Mouse (Mus musculus): ENCODE results near the gene Flg. TPM values are rescaled to one million over a fixed set of nuclear protein-coding genes. Genes with fewer than 3 reads are reported as not detected.

Gene Flg
- total RNA-seq (2014; fragmentation: Nextera tagmentation) (not detected in 2 replicates), total RNA-seq (2017) (0.17 and 1.1 TPM in 2 replicates), polyA plus RNA-seq (2012) (not detected in 2 replicates)

DNA sequence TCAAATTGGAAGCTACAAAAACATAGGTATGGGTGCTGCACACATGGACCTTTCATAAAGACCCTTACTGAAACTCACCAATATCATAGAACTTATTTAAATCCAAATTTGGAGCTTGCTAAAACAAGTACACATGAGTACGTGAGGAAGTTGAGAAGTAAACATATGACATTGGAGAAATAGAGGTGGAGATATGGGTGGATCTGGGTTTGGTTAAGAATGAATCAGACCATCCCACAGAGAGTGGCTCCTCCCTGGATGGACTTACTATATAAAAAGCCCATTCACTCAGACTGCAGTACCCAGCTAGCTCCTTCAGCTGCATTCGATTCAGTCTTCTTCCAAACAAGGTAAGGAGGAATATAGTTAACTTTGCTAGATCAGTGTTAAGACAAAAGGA is at the start of gene Flg:
TSS of gene Flg (plus strand) at position 301 of the 400 bp plus-strand sequence.
- no peak for TF ChIP-seq TAL1 (conservative IDR thresholded peaks at IDR 0.05; ENCODE audit: low read depth, low read length)
- no peaks in the 10 kb centered on the region for H3K27me3 ChIP-seq (ENCODE audit: insufficient read depth, low read length)
- H3K4me1 ChIP-seq (ENCODE audit: insufficient read depth, low read depth, low read length), result no peaks in the 10 kb centered on the region
- no peaks in the 10 kb centered on the region for H3K36me3 ChIP-seq (replicated peaks)
- peaks cover 5% of the 10 kb centered on the region for H3K9me3 ChIP-seq (replicated peaks)
- H3K4me3 ChIP-seq (ENCODE audit: low read depth, low read length), result no peak within 1 kb of the TSS
- DNase-seq (ENCODE audit: low spot score) (no peak), ATAC-seq (ENCODE audit: extremely low read depth, insufficient number of reproducible peaks, low FRiP score, poor library complexity, severe bottlenecking) (no peak)

GRCm38 (mm10) chr3:93297542-93297941 is 24.2 kb downstream of the Flg start:
- peaks cover 12% of the 10 kb centered on the region for H3K9me3 ChIP-seq (replicated peaks)
- no peaks in the 10 kb centered on the region for H3K36me3 ChIP-seq (replicated peaks)
- no peak for TF ChIP-seq TAL1 (conservative IDR thresholded peaks at IDR 0.05; ENCODE audit: low read depth, low read length)
- no peak for TF ChIP-seq POLR2AphosphoS5 (IDR thresholded peaks at IDR 0.05; ENCODE audit: insufficient replicate concordance, low read depth, low read length)
- no peak for TF ChIP-seq GATA1 (IDR thresholded peaks at IDR 0.05; ENCODE audit: borderline replicate concordance, low read length)
- no peak for TF ChIP-seq CTCF (IDR thresholded peaks at IDR 0.05; ENCODE audit: low read depth, low read length)
- TF ChIP-seq GATA2 (IDR thresholded peaks at IDR 0.05; ENCODE audit: borderline replicate concordance, low read depth, low read length), result no peak
- ATAC-seq (ENCODE audit: extremely low read depth, insufficient number of reproducible peaks, low FRiP score, poor library complexity, severe bottlenecking) (no peak), DNase-seq (ENCODE audit: low spot score) (no peak)
- H3K4me3 ChIP-seq (ENCODE audit: low read depth, low read length), result no peak overlapping the region
- H3K4me1 ChIP-seq (ENCODE audit: insufficient read depth, low read depth, low read length), result no peaks in the 10 kb centered on the region
- H3K27me3 ChIP-seq (ENCODE audit: insufficient read depth, low read length), result no peaks in the 10 kb centered on the region

DNA sequence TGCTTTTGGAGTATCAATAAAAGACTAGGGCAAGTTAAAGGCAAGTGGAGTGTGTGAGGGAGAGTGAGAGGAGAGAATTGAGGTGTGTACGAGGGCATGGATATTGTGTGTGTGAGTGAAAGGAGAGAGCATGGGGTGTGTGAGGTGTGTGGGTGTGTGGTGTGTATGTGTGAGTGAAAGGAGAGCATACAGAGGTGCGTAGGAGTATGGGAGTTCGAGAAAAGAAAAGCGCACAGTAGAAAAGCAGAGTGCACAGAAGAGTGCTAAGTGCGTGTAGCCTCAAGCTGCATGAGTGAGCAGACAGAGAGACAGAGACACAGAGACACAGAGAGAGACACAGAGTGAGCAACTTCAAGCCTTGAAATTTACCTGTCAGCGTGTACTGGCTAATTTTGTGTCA is 26.5 kb downstream of the Flg start:
- TF ChIP-seq TAL1 (conservative IDR thresholded peaks at IDR 0.05; ENCODE audit: low read depth, low read length), result no peak
- no peak for TF ChIP-seq CTCF (IDR thresholded peaks at IDR 0.05; ENCODE audit: low read depth, low read length)
- no peak for TF ChIP-seq GATA2 (IDR thresholded peaks at IDR 0.05; ENCODE audit: borderline replicate concordance, low read depth, low read length)
- TF ChIP-seq POLR2AphosphoS5 (IDR thresholded peaks at IDR 0.05; ENCODE audit: insufficient replicate concordance, low read depth, low read length), result no peak
- no peak for TF ChIP-seq GATA1 (IDR thresholded peaks at IDR 0.05; ENCODE audit: borderline replicate concordance, low read length)
- peaks cover 15% of the 10 kb centered on the region for H3K9me3 ChIP-seq (replicated peaks)
- H3K4me3 ChIP-seq (ENCODE audit: low read depth, low read length), result no peak overlapping the region
- no peak for ATAC-seq (ENCODE audit: extremely low read depth, insufficient number of reproducible peaks, low FRiP score, poor library complexity, severe bottlenecking)
- no peak for DNase-seq (ENCODE audit: low spot score)
- no peaks in the 10 kb centered on the region for H3K27me3 ChIP-seq (ENCODE audit: insufficient read depth, low read length)
- H3K36me3 ChIP-seq (replicated peaks), result no peaks in the 10 kb centered on the region
- no peaks in the 10 kb centered on the region for H3K4me1 ChIP-seq (ENCODE audit: insufficient read depth, low read depth, low read length)

GRCm38 (mm10) chr3:93301896-93302295 is 28.6 kb downstream of the Flg start:
- no peaks in the 10 kb centered on the region for H3K27me3 ChIP-seq (ENCODE audit: insufficient read depth, low read length)
- H3K9me3 ChIP-seq (replicated peaks), result peaks cover 9% of the 10 kb centered on the region
- no peak for ATAC-seq (ENCODE audit: extremely low read depth, insufficient number of reproducible peaks, low FRiP score, poor library complexity, severe bottlenecking)
- no peaks in the 10 kb centered on the region for H3K36me3 ChIP-seq (replicated peaks)
- no peaks in the 10 kb centered on the region for H3K4me1 ChIP-seq (ENCODE audit: insufficient read depth, low read depth, low read length)
- no peak for TF ChIP-seq GATA1 (IDR thresholded peaks at IDR 0.05; ENCODE audit: borderline replicate concordance, low read length)
- TF ChIP-seq TAL1 (conservative IDR thresholded peaks at IDR 0.05; ENCODE audit: low read depth, low read length), result no peak
- TF ChIP-seq CTCF (IDR thresholded peaks at IDR 0.05; ENCODE audit: low read depth, low read length), result no peak
- TF ChIP-seq GATA2 (IDR thresholded peaks at IDR 0.05; ENCODE audit: borderline replicate concordance, low read depth, low read length), result no peak
- TF ChIP-seq POLR2AphosphoS5 (IDR thresholded peaks at IDR 0.05; ENCODE audit: insufficient replicate concordance, low read depth, low read length), result no peak
- no peak overlapping the region for H3K4me3 ChIP-seq (ENCODE audit: low read depth, low read length)
- DNase-seq (ENCODE audit: low spot score), result no peak

- ATAC-seq (ENCODE audit: extremely low read depth, insufficient number of reproducible peaks, low FRiP score, poor library complexity, severe bottlenecking), result no peak
- Histone ChIP-seq H3K36me3 (replicated peaks) (no peaks in the 10 kb centered on the region), H3K4me1 (ENCODE audit: insufficient read depth, low read depth, low read length) (no peaks in the 10 kb centered on the region), H3K9me3 (replicated peaks) (peaks cover 5% of the 10 kb centered on the region), H3K27me3 (ENCODE audit: insufficient read depth, low read length) (no peaks in the 10 kb centered on the region), H3K4me3 (ENCODE audit: low read depth, low read length) (no peak overlapping the region)
- no peak for TF ChIP-seq CTCF (IDR thresholded peaks at IDR 0.05; ENCODE audit: low read depth, low read length)
- no peak for TF ChIP-seq GATA1 (IDR thresholded peaks at IDR 0.05; ENCODE audit: borderline replicate concordance, low read length)
- no peak for TF ChIP-seq TAL1 (conservative IDR thresholded peaks at IDR 0.05; ENCODE audit: low read depth, low read length)
- TF ChIP-seq GATA2 (IDR thresholded peaks at IDR 0.05; ENCODE audit: borderline replicate concordance, low read depth, low read length), result no peak
- DNase-seq (ENCODE audit: low spot score), result no peak
Observed at GRCm38 (mm10) chr3:93306142-93306541, 32.8 kb downstream of the Flg start.

GRCm38 (mm10) chr3:93311371-93311770 is 38.0 kb downstream of the Flg start:
- Histone ChIP-seq H3K36me3 (replicated peaks) (no peaks in the 10 kb centered on the region), H3K27me3 (ENCODE audit: insufficient read depth, low read length) (no peaks in the 10 kb centered on the region), H3K4me1 (ENCODE audit: insufficient read depth, low read depth, low read length) (no peaks in the 10 kb centered on the region), H3K4me3 (ENCODE audit: low read depth, low read length) (no peak overlapping the region), H3K9me3 (replicated peaks) (peaks cover 5% of the 10 kb centered on the region; the same call in 1 of the 2 replicates)
- no peak for DNase-seq (ENCODE audit: low spot score)
- ATAC-seq (ENCODE audit: extremely low read depth, insufficient number of reproducible peaks, low FRiP score, poor library complexity, severe bottlenecking), result no peak
- TF ChIP-seq CTCF (IDR thresholded peaks at IDR 0.05; ENCODE audit: low read depth, low read length), result no peak
- no peak for TF ChIP-seq POLR2AphosphoS5 (IDR thresholded peaks at IDR 0.05; ENCODE audit: insufficient replicate concordance, low read depth, low read length)
- no peak for TF ChIP-seq TAL1 (conservative IDR thresholded peaks at IDR 0.05; ENCODE audit: low read depth, low read length)
- no peak for TF ChIP-seq GATA1 (IDR thresholded peaks at IDR 0.05; ENCODE audit: borderline replicate concordance, low read length)
- TF ChIP-seq GATA2 (IDR thresholded peaks at IDR 0.05; ENCODE audit: borderline replicate concordance, low read depth, low read length), result no peak

GRCm38 (mm10) chr3:93314388-93314787 is 41.1 kb downstream of the Flg start:
- Histone ChIP-seq H3K9me3 (replicated peaks) (peaks cover 5% of the 10 kb centered on the region; the same call in 1 of the 2 replicates), H3K27me3 (ENCODE audit: insufficient read depth, low read length) (no peaks in the 10 kb centered on the region), H3K36me3 (replicated peaks) (no peaks in the 10 kb centered on the region), H3K4me1 (ENCODE audit: insufficient read depth, low read depth, low read length) (no peaks in the 10 kb centered on the region), H3K4me3 (ENCODE audit: low read depth, low read length) (no peak overlapping the region)
- no peak for TF ChIP-seq GATA2 (IDR thresholded peaks at IDR 0.05; ENCODE audit: borderline replicate concordance, low read depth, low read length)
- no peak for TF ChIP-seq POLR2AphosphoS5 (IDR thresholded peaks at IDR 0.05; ENCODE audit: insufficient replicate concordance, low read depth, low read length)
- no peak for TF ChIP-seq TAL1 (conservative IDR thresholded peaks at IDR 0.05; ENCODE audit: low read depth, low read length)
- no peak for TF ChIP-seq CTCF (IDR thresholded peaks at IDR 0.05; ENCODE audit: low read depth, low read length)
- TF ChIP-seq GATA1 (IDR thresholded peaks at IDR 0.05; ENCODE audit: borderline replicate concordance, low read length), result no peak
- ATAC-seq (ENCODE audit: extremely low read depth, insufficient number of reproducible peaks, low FRiP score, poor library complexity, severe bottlenecking), result no peak
- DNase-seq (ENCODE audit: low spot score), result no peak
